Mouse (Mus musculus): ENCODE data around the gene Tecr. TPM values are rescaled to one million over a fixed set of nuclear protein-coding genes. Genes with fewer than 3 reads are reported as not detected.
A peak's percentile ranks its signal among the peaks of the same experiment; 100 is the strongest.
"Not testable (repeated sequence)": the region's sequence is repeated elsewhere in the genome, so short reads cannot be mapped to it uniquely, and the experiment has no call there.

The Tecr gene
- polyA plus RNA-seq, 1 experiment = not detected

- no peak overlapping the region for H3K27ac ChIP-seq (ENCODE audit: insufficient read depth, low read depth, low read length)
- 86% methylated on average over 5 of the region's 5 CpGs for WGBS
- H3K4me1 ChIP-seq (ENCODE audit: control insufficient read depth, insufficient read depth, low read length) = peaks cover 62% of the 10 kb centered on the region
- TF ChIP-seq CTCF (IDR thresholded peaks at IDR 0.05; ENCODE audit: insufficient read depth, low read depth, low read length) = no peak
- no peak for TF ChIP-seq POLR2A (IDR thresholded peaks at IDR 0.05; ENCODE audit: insufficient read depth, low read depth, low read length)
- no peak overlapping the region for H3K4me3 ChIP-seq (ENCODE audit: insufficient read depth, low read depth, low read length)
Measured at GRCm38 (mm10) chr8:83572246-83572812, 35.4 kb downstream of the Tecr start.

GRCm38 (mm10) chr8:83571791-83572190 is 36.0 kb downstream of the Tecr start:
- no peak for TF ChIP-seq CTCF (IDR thresholded peaks at IDR 0.05; ENCODE audit: insufficient read depth, low read depth, low read length)
- TF ChIP-seq POLR2A (IDR thresholded peaks at IDR 0.05; ENCODE audit: insufficient read depth, low read depth, low read length) = no peak
- no peak overlapping the region for H3K4me3 ChIP-seq (ENCODE audit: insufficient read depth, low read depth, low read length)
- peaks cover 57% of the 10 kb centered on the region for H3K4me1 ChIP-seq (ENCODE audit: control insufficient read depth, insufficient read depth, low read length)
- H3K27ac ChIP-seq (ENCODE audit: insufficient read depth, low read depth, low read length) = no peak overlapping the region
- WGBS = 89% methylated on average over 10 of the region's 10 CpGs

GRCm38 (mm10) chr8:83571001-83571340 is 36.8 kb downstream of the Tecr start:
- H3K4me3 ChIP-seq (ENCODE audit: insufficient read depth, low read depth, low read length); H3K27ac ChIP-seq (ENCODE audit: insufficient read depth, low read depth, low read length): not testable (repeated sequence)
- H3K4me1 ChIP-seq (ENCODE audit: control insufficient read depth, insufficient read depth, low read length) = peaks cover 54% of the 10 kb centered on the region
- WGBS = 92% methylated on average over 7 of the region's 7 CpGs

GRCm38 (mm10) chr8:83570272-83571000 is 37.3 kb downstream of the Tecr start:
- H3K27ac ChIP-seq (ENCODE audit: insufficient read depth, low read depth, low read length) = no peak overlapping the region
- WGBS = 78% methylated on average over 15 of the region's 15 CpGs
- TF ChIP-seq POLR2A (IDR thresholded peaks at IDR 0.05; ENCODE audit: insufficient read depth, low read depth, low read length) (no peak), CTCF (IDR thresholded peaks at IDR 0.05; ENCODE audit: insufficient read depth, low read depth, low read length) (no peak)
- H3K4me1 ChIP-seq (ENCODE audit: control insufficient read depth, insufficient read depth, low read length) = peaks cover 49% of the 10 kb centered on the region
- H3K4me3 ChIP-seq (ENCODE audit: insufficient read depth, low read depth, low read length) = no peak overlapping the region

- no peak overlapping the region for H3K27ac ChIP-seq (ENCODE audit: insufficient read depth, low read depth, low read length)
- H3K4me1 ChIP-seq (ENCODE audit: control insufficient read depth, insufficient read depth, low read length) = peaks cover 36% of the 10 kb centered on the region
- H3K4me3 ChIP-seq (ENCODE audit: insufficient read depth, low read depth, low read length) = no peak overlapping the region
- 68% methylated on average over 4 of the region's 4 CpGs for WGBS
- no peak for TF ChIP-seq POLR2A (IDR thresholded peaks at IDR 0.05; ENCODE audit: insufficient read depth, low read depth, low read length)
Measured at GRCm38 (mm10) chr8:83569165-83569564, 38.6 kb downstream of the Tecr start.

GRCm38 (mm10) chr8:83568755-83569154 is 39.0 kb downstream of the Tecr start:
- H3K27ac ChIP-seq (ENCODE audit: insufficient read depth, low read depth, low read length) = no peak overlapping the region
- H3K4me1 ChIP-seq (ENCODE audit: control insufficient read depth, insufficient read depth, low read length) = peaks cover 34% of the 10 kb centered on the region
- TF ChIP-seq POLR2A (IDR thresholded peaks at IDR 0.05; ENCODE audit: insufficient read depth, low read depth, low read length) (no peak), CTCF (IDR thresholded peaks at IDR 0.05; ENCODE audit: insufficient read depth, low read depth, low read length) (no peak)
- no peak overlapping the region for H3K4me3 ChIP-seq (ENCODE audit: insufficient read depth, low read depth, low read length)
- whole genome bisulfite sequencing = 69% methylated on average over 5 of the region's 5 CpGs

- Histone ChIP-seq H3K4me1 (ENCODE audit: control insufficient read depth, insufficient read depth, low read length) (peaks cover 27% of the 10 kb centered on the region), H3K27ac (ENCODE audit: insufficient read depth, low read depth, low read length) (no peak overlapping the region), H3K4me3 (ENCODE audit: insufficient read depth, low read depth, low read length) (no peak overlapping the region)
- 54% methylated on average over 5 of the region's 5 CpGs for WGBS
- no peak for TF ChIP-seq POLR2A (IDR thresholded peaks at IDR 0.05; ENCODE audit: insufficient read depth, low read depth, low read length)
Measured at GRCm38 (mm10) chr8:83568128-83568527, 39.6 kb downstream of the Tecr start.

GRCm38 (mm10) chr8:83567668-83568067 is 40.1 kb downstream of the Tecr start:
- 46% methylated on average over 3 of the region's 3 CpGs for WGBS
- Histone ChIP-seq H3K27ac (ENCODE audit: insufficient read depth, low read depth, low read length) (no peak overlapping the region), H3K4me3 (ENCODE audit: insufficient read depth, low read depth, low read length) (peak overlapping the region; percentile 82; the same call in 1 of the 2 replicates), H3K4me1 (ENCODE audit: control insufficient read depth, insufficient read depth, low read length) (peaks cover 26% of the 10 kb centered on the region)
- TF ChIP-seq CTCF (IDR thresholded peaks at IDR 0.05; ENCODE audit: insufficient read depth, low read depth, low read length) = no peak

- WGBS = under 1% methylated on average over 48 of the region's 48 CpGs
- H3K4me3 ChIP-seq (ENCODE audit: insufficient read depth, low read depth, low read length) = peak within 1 kb of the TSS; percentile 82
- peaks cover 26% of the 10 kb centered on the region for H3K4me1 ChIP-seq (ENCODE audit: control insufficient read depth, insufficient read depth, low read length)
- peak within 1 kb of the TSS; percentile 91 for H3K27ac ChIP-seq (ENCODE audit: insufficient read depth, low read depth, low read length)
- TF ChIP-seq CTCF (IDR thresholded peaks at IDR 0.05; ENCODE audit: insufficient read depth, low read depth, low read length) = peak; percentile 91
- 0 out of 2 replicates have a peak, but pooled peaks have one; percentile 37 for TF ChIP-seq POLR2A (IDR thresholded peaks at IDR 0.05; ENCODE audit: insufficient read depth, low read depth, low read length)
Measured at GRCm38 (mm10) chr8:83566469-83567395, 41.0 kb downstream of the Tecr start, which contains the start of gene Ndufb7. TSS of gene Ndufb7 (plus strand) at chr8:83566671.

All from olfactory bulb, adult 2 months (tissue).